Mouse (Mus musculus) G1E (cell line): ENCODE measurements at regions not wholly inside any gene's neighbourhood (a gene's known extent, or its start where the extent isn't known, plus 50 kb on each side); places are given as distances from the start of the nearest gene placed in this dataset.

Source experiments
- ATAC-seq: 2 replicates; pipeline ENCODE4 v1.8.0; 2016; ENCODE audit warnings: mild to moderate bottlenecking; ENCODE audit not compliant: insufficient number of reproducible peaks, poor library complexity, low FRiP score, severe bottlenecking; ENCODE audit errors: extremely low read depth
- DNase-seq: peaks from one replicate; pipeline ENCODE4 v3.0.0; 2012; ENCODE audit warnings: low spot score
- H3K27me3 ChIP-seq: 2 replicates; pipeline ENCODE4 v1.6.1; 2012; ENCODE audit warnings: mild to moderate bottlenecking, low read length, inconsistent platforms; ENCODE audit not compliant: insufficient read depth
- H3K36me3 ChIP-seq: replicated peaks from 2 replicates; pipeline ENCODE3; 2012; ENCODE audit warnings: mild to moderate bottlenecking, inconsistent platforms
- H3K4me1 ChIP-seq: 2 replicates; pipeline ENCODE4 v1.6.1; 2012; ENCODE audit warnings: low read depth, low read length, inconsistent platforms, mixed read lengths; ENCODE audit not compliant: insufficient read depth
- H3K4me3 ChIP-seq: 2 replicates; pipeline ENCODE4 v1.5.1; 2012; ENCODE audit warnings: low read depth, mild to moderate bottlenecking, inconsistent platforms, low read length, moderate library complexity, mixed read lengths
- H3K9me3 ChIP-seq: replicated peaks from 2 replicates; pipeline ENCODE4 v1.6.1; 2012; ENCODE audit warnings: inconsistent platforms
- CTCF ChIP-seq: IDR thresholded peaks from 2 replicates; pipeline ENCODE4 v1.5.1; 2012; ENCODE audit warnings: low read depth, low read length, inconsistent platforms, mixed read lengths
- GATA1 ChIP-seq: IDR thresholded peaks from 2 replicates; pipeline ENCODE4 v1.6.1; 2012; ENCODE audit warnings: borderline replicate concordance, low read length, inconsistent platforms, mixed read lengths
- GATA2 ChIP-seq: IDR thresholded peaks from 2 replicates; pipeline ENCODE4 v1.6.1; 2012; ENCODE audit warnings: low read depth, low read length, inconsistent platforms, borderline replicate concordance
- POLR2AphosphoS5 ChIP-seq: IDR thresholded peaks from 2 replicates; pipeline ENCODE4 v1.6.1; 2012; ENCODE audit warnings: low read depth, low read length, inconsistent platforms; ENCODE audit not compliant: insufficient replicate concordance
- TAL1 ChIP-seq: conservative IDR thresholded peaks from 2 replicates; pipeline ENCODE4 v1.6.1; 2012; ENCODE audit warnings: low read depth, low read length, inconsistent platforms, mixed read lengths

- Histone ChIP-seq H3K9me3 (peaks cover 14% of the 10 kb centered on the region), H3K4me1 (no peaks in the 10 kb centered on the region), H3K36me3 (no peaks in the 10 kb centered on the region), H3K4me3 (no peak overlapping the region), H3K27me3 (no peaks in the 10 kb centered on the region)
- TF ChIP-seq CTCF (no peak), GATA1 (no peak), TAL1 (no peak), POLR2AphosphoS5 (no peak), GATA2 (no peak)
- ATAC-seq (no peak), DNase-seq (no peak)
These were observed 137.1 kb upstream of the Arrdc4 start for GRCm38 (mm10) chr7:68886173-68886572.

GRCm38 (mm10) chr7:68873008-68873407 lies 124.0 kb upstream of the Arrdc4 start:
- H3K27me3 ChIP-seq = no peaks in the 10 kb centered on the region
- no peaks in the 10 kb centered on the region for H3K4me1 ChIP-seq
- H3K36me3 ChIP-seq = no peaks in the 10 kb centered on the region
- no peak for DNase-seq
- TF ChIP-seq TAL1 (no peak), GATA2 (no peak), POLR2AphosphoS5 (no peak), GATA1 (no peak), CTCF (no peak)
- ATAC-seq = no peak
- H3K9me3 ChIP-seq = peaks cover 12% of the 10 kb centered on the region
- H3K4me3 ChIP-seq = no peak overlapping the region

- H3K9me3 ChIP-seq = peaks cover 26% of the 10 kb centered on the region
These were observed 115.4 kb upstream of the Arrdc4 start for GRCm38 (mm10) chr7:68864322-68865031.

GRCm38 (mm10) chr7:68858471-68859210 lies 109.6 kb upstream of the Arrdc4 start:
- no peaks in the 10 kb centered on the region for H3K4me1 ChIP-seq
- DNase-seq (no peak), ATAC-seq (no peak)
- TF ChIP-seq POLR2AphosphoS5 (no peak), GATA2 (no peak), TAL1 (no peak), CTCF (no peak), GATA1 (no peak)
- peaks cover 25% of the 10 kb centered on the region for H3K9me3 ChIP-seq
- no peaks in the 10 kb centered on the region for H3K36me3 ChIP-seq
- no peaks in the 10 kb centered on the region for H3K27me3 ChIP-seq
- no peak overlapping the region for H3K4me3 ChIP-seq

More at GRCm38 (mm10) chr7:68864322-68865031, 115.4 kb upstream of the Arrdc4 start:
- Histone ChIP-seq H3K27me3 (no peaks in the 10 kb centered on the region), H3K36me3 (no peaks in the 10 kb centered on the region), H3K4me1 (no peaks in the 10 kb centered on the region), H3K4me3 (no peak overlapping the region)
- TF ChIP-seq POLR2AphosphoS5 (no peak), GATA2 (no peak), TAL1 (no peak), GATA1 (no peak), CTCF (no peak)
- DNase-seq = no peak
- ATAC-seq = no peak

GRCm38 (mm10) chr7:68851981-68852575 lies 103.0 kb upstream of the Arrdc4 start:
- no peak for ATAC-seq
- no peaks in the 10 kb centered on the region for H3K27me3 ChIP-seq

GRCm38 (mm10) chr7:68844606-68845005 lies 95.6 kb upstream of the Arrdc4 start:
- H3K36me3 ChIP-seq = no peaks in the 10 kb centered on the region
- DNase-seq (no peak), ATAC-seq (no peak)
- no peak overlapping the region for H3K4me3 ChIP-seq
- H3K4me1 ChIP-seq = no peaks in the 10 kb centered on the region
- no peaks in the 10 kb centered on the region for H3K27me3 ChIP-seq
- no peak for TF ChIP-seq CTCF
- no peak for TF ChIP-seq TAL1
- no peak for TF ChIP-seq POLR2AphosphoS5
- no peak for TF ChIP-seq GATA2
- TF ChIP-seq GATA1 = no peak
- H3K9me3 ChIP-seq = peaks cover 26% of the 10 kb centered on the region

More at GRCm38 (mm10) chr7:68851981-68852575, 103.0 kb upstream of the Arrdc4 start:
- Histone ChIP-seq H3K36me3 (no peaks in the 10 kb centered on the region), H3K4me3 (no peak overlapping the region), H3K9me3 (peaks cover 16% of the 10 kb centered on the region), H3K4me1 (no peaks in the 10 kb centered on the region)
- TF ChIP-seq CTCF (no peak), TAL1 (no peak), GATA2 (no peak), POLR2AphosphoS5 (no peak), GATA1 (no peak)
- no peak for DNase-seq
